Mouse (Mus musculus): ENCODE results near the gene Met.

GRCm38 (mm10) chr6:17554263-17554662 lies 90.7 kb downstream of the Met start:
- TF ChIP-seq CTCF (IDR thresholded peaks at IDR 0.05; ENCODE audit: borderline replicate concordance, insufficient read depth, low read length) = no peak
- TF ChIP-seq POLR2A (IDR thresholded peaks at IDR 0.05; ENCODE audit: low read depth, low read length) = no peak
